Mouse (Mus musculus): ENCODE results near the gene Narfl. TPM values are rescaled to one million over a fixed set of nuclear protein-coding genes. Genes with fewer than 3 reads are reported as not detected.
"Not testable (repeated sequence)": the region's sequence is repeated elsewhere in the genome, so short reads cannot be mapped to it uniquely, and the experiment has no call there.

Narfl gene
- polyA plus RNA-seq, 2 experiments from 2014 or later, result 15.6 to 20.9 TPM

DNA sequence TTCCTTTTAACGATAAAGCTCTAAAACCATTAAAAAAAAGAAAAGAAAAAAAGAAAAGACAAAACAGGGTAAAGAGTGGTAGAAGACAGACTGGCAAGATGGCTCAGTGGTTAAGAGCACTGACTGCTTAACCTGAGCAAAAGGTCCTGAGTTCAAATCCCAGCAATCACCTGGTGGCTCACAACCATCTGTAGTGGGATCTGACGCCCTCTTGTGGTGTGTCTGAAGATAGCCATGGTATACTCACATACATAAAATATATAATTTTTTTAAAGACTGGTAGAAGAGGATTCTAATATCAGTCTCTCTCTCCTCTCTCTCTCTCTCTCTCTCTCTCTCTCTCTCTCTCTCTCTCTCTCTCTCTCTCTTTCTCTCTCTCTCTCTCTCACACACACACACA, 33.9 kb downstream of the Narfl start:
- ATAC-seq, result not testable (repeated sequence)

DNA sequence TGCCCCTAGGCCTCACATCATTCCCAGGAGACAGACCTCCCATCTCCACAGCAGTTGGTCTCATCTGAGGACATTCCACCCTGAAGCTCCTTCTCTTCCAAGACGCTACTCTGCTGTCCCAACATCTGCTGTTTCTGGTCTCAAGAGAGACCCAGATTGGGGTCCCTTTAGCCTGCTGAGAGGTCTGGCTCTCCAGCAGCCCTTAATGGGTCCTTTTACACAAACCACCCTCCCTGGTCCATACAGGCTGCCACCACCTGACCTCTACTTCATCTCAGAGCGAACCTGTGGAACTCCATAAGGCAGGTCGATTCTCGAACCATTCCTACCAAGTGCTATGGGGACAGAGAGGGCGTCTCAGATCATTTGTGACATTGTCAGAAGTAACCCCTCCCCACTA, 34.5 kb downstream of the Narfl start:
- no peak for ATAC-seq

DNA sequence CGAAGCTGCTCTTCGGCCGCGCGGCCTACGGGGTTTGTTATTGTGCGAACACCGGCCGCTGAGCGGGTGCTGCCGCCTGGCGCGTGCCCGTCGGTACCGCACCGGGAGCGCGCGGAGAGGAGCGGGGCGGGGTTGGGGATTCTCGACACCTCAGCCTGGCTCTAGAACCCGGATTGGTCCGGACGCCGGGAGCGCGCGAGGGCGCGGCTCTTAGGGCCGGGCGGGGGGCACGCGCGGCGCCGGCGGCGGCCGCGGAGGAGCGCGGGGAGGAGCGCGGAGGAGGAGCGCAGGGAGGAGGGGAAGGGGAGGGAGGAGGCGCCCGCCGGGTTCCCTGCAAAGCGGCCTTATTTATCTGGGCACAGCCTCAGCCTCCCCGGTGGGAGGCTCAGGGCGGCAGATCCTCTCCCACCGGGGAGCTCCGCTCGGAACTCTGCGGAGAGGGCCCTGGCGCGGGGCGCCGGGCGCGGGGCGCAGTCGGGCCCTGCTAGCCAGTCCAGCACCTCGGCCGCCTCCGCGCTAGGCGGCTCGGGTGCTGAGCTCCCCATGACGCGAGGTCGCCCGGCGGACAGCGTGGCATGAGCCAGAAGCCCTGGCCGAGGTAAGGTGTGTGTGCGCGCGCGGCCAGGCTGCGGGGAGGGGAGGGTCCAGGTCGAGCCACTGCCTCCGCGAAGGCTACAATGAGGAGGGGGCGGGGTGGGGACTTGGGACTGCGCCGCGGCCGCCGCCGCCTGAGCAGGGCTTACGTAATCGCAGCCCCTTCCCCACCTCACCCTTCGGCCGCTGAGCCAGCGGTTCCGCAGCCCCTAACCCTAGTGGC, 35.4 kb downstream of the Narfl start, which contains the start of gene Fbxl16:
Fbxl16 (plus strand) TSS at position 297 of the 817 bp plus-strand sequence.
- ATAC-seq, result no peak

DNA sequence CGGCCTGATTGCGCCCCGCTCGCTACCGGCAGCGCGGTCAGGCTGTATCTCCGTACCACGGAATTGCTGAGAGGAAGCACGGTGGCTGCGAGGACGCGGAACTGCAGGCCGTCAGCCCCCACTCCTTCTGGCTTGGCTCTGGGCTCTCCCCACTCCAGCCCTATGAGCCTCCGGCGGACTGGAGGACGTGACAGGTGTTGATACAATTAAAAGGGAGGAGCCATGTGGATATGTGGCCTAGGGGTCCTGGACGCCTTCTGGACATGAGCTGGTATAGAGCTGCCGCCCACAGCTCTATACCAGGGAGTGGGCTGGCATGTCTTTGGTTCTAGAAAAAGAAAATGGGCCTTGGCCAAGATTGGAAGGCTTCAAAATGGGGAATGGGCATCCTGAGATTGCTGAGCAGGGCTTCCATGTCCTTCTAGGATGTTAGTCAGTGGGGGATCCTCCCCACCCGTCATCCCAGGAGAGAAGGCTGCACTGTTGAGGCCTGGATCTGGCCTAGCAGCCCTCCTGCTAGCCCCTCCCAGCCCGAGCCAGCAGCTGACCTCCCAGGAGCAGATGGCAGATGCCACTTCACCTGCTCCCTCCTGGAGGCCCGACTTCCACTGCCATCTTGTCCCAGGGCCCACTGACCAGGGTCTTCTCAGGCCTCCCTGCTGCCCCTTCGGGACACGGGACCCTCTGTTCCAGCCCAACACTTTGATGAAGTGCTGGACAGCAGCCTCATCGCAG, 36.2 kb downstream of the Narfl start:
- no peak for ATAC-seq

DNA sequence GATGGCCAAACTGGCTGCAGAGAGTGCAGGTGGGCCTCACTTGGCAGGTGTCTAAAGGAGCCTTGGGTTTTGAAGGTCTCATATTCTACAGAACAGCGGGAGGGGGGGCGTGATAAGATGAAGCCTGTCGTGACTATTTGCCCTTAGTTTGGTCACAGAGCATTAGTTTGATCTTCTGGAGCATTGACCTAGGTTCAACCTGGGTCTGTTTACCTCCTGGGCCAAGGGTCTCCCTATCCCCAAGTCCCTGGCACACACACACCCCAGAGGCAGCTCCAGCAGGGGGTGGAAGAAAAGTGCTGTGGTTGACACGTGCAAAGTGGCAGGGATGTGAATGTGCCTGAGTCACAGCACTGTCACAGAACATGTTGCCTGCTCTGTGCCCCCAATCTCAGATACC, 37.3 kb downstream of the Narfl start:
- no peak for ATAC-seq

DNA sequence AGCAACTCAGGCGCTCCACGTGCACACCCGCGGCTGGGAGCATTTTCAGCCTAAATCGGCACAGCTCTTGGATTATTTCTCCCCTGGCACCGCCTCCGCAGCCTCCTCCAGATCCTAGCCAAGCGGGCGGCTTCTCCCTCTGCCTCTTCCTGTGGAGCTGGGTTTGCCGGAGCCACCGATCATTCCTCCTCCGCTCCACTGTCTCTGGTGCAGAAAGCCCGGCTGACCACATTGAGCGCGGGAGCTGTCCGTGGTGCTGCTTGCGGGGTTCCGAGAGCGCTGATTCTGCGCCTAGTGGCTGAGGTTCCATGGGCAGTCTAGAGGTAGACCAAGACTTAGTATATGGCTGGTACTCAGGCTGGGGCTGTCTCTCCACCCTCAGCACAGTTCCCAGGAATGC, 39.9 kb downstream of the Narfl start:
- ATAC-seq, result peak; percentile 43

DNA sequence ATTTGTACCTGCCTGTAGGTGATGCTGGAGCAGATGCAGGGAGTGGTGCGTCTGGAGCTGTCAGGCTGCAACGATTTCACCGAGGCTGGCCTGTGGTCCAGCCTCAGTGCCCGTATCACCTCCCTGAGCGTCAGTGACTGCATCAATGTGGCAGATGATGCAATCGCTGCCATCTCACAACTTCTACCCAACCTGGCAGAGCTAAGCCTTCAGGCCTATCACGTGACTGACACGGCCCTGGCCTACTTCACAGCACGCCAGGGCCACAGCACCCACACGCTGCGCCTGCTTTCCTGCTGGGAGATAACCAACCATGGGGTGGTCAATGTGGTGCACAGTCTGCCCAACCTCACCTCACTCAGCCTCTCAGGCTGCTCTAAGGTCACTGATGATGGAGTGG, 44.1 kb downstream of the Narfl start:
- ATAC-seq, result no peak

DNA sequence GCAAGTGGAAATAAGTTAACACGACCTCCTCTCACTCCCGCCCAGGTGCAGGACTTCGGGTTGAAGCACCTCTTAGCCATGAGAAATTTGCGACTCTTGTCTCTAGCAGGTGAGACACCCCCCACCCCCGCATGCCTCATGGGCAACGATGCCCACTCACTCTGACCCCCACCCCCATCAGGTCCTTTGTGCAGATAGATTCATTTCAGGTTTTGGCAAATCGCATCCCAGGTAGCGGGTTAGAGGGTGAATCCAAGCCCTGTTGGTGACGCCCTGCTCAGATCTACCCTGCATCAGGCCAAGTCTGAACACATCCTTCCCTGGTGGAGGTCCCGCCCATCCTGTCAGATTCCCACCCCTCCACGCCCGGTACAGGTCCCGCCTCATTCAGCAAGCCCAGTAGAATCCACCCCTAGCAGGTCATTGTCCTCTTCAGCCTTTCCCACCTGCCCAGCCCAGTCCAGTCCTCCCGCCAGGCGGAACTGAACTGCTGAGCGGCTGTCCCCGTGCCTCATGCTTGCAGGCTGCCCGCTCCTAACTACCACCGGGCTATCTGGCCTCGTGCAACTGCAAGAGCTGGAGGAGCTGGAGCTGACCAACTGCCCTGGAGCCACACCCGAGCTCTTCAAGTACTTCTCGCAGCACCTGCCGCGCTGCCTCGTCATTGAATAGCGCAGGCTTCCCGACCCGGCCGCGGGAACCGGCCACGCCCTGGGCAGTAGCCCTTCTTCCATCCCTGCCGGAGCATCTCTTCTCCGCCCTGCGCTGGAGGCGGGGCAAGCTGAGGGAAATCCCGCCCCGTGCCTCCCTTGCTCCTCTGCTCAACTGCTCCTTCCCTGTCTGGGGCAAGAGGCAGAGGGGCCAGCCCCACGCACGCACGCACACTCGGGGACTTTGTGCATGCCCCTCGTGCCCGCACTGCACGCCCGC, 45.5 kb downstream of the Narfl start:
- no peak for ATAC-seq

DNA sequence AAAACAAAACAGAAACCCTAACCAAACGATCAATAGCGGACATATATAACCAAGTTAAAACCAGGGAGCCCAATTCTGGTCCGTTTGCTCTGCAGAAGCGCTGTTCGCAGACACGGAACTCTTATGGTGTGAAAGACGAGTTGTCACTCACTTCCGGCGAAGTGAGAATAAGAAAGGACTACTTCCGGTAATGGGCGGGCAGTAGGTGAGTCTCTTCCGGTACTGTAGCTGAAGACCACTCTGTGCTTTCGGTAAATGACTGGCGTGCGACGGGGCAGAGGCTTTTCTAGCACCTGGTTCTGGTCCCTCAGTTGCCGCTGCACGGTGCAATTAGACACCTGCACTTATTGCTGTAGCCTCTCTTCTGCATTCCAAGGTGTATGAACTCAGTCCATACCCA, 49.9 kb downstream of the Narfl start, which contains the start of gene Wdr24:
Wdr24 (plus strand) TSS at position 176 of the 400 bp plus-strand sequence.
- ATAC-seq, result peak; percentile 94

DNA sequence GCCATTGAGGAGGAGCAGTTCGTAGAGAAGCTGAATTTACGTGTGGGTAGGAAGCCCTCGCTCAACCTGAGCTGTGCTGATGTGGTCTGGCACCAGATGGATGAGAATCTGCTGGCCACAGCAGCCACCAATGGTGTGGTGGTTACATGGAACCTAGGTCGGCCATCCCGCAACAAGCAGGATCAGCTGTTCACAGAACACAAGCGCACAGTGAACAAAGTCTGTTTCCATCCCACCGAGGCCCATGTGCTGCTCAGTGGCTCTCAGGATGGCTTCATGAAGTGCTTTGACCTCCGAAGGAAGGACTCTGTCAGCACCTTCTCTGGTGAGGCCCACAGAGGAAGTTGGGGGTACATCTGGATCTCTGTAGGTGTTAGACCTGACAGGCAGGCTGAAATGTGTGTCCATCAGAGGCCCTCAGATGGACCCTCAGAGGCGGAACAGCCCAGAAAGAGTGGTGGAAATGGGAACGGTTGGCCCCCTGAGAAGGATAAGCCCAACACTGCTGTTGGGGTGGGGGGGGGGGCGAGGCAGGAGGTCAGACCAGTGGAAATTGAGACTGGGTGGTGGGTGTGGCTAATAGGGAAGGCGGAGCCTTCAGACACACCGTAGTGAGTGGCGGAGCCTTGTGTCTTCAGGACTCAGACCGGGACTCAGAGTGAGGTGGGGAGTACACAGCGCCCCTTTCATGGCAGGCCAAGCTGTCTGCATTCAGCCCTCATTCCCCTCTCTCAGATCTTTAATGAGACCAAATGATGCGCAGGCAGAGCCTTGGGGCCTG, 51.0 kb downstream of the Narfl start:
- no peak for ATAC-seq

DNA sequence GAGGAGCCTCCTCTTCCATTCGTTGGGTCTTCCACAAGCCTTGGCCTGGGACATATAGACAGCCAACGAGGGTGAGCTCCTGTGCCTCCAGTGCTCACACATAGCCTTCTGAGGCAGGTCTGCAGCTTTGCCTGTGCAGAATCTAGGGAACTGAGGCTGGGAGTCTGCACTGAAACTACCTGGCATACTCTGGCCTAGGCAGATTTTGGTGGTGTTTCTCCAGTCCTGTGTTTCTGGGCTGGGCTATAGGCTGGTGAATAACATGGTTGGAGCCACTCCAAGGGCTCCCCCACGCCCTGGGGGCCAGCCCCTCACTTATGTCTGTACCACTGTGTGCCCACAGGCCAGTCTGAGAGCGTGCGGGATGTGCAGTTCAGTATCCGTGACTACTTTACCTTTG, 51.7 kb downstream of the Narfl start:
- no peak for ATAC-seq

DNA sequence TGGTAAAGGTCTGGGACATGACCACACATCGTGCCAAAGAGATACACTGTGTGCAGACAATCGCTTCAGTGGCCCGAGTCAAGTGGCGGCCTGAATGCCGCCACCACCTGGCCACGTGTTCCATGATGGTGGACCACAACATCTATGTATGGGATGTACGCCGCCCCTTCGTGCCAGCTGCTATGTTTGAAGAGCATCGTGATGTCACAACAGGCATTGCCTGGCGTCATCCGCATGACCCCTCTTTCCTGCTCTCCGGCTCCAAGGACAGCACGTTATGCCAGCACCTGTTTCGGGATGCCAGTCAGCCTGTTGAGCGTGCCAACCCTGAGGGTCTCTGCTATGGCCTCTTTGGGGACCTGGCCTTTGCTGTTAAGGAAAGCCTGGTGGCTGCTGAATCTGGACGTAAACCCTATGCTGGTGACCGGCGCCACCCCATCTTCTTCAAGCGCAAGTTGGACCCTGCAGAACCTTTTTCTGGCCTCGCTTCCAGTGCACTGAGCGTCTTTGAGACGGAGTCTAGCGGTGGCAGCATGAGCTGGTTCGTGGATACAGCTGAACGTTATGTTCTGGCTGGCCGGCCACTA, 52.5 kb downstream of the Narfl start:
- no peak for ATAC-seq

DNA sequence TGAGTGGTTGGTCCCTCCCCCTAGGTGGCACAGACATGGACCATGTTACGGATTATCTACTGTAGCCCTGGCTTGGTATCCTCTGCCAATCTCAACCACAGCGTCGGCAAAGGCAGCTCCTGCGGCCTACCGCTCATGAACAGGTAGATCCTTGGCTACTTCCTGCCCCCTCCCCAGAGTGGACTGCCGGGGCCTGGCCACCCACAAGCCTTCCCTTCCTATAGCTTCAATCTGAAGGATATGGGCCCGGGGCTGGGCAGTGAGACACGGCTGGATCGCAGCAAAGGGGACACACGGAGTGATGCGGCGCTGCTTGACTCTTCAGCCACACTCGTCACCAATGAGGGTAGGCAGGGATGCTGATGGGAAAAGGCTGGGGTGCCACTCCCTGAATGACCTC, 53.4 kb downstream of the Narfl start:
- ATAC-seq, result no peak

DNA sequence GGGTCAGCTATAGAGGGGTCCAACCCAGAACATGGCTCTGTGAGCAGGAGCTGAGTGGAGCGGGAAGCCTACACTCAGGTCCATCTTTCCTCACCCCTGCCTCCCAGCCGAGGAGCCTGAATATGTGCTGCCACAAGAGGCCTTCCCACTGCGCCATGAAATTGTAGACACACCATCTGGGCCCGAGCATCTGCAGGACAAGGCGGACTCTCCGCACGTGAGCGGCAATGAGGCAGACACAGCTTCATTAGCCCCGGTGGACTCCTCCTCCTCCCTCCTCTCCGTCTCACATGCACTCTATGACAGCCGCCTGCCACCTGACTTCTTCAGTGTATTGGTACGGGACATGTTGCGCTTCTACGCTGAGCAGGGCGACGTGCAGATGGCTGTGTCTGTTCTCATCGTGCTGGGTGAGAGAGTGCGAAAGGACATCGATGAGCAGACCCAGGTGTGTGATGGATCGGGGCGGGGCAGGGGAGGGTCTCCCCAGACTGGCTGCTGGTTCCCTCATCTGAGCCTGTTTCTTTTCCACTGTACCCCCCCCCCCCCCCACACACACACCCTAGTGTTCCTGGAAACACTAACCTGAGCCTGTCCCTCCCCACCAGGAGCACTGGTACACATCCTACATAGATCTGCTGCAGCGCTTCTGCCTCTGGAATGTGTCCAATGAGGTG, 54.1 kb downstream of the Narfl start:
- ATAC-seq, result no peak

DNA sequence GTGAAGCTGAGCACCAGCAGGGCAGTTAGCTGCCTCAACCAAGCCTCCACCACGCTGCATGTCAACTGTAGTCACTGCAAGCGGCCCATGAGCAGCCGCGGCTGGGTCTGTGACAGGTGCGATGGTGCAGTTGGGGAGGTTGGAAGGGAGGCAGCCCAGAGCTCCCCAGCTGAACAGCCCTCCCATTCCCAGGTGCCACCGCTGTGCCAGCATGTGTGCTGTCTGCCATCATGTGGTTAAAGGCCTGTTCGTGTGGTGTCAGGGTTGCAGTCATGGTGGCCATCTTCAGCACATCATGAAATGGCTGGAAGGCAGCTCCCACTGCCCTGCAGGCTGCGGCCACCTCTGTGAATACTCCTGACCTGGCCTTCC, 54.6 kb downstream of the Narfl start:
- no peak for ATAC-seq

DNA sequence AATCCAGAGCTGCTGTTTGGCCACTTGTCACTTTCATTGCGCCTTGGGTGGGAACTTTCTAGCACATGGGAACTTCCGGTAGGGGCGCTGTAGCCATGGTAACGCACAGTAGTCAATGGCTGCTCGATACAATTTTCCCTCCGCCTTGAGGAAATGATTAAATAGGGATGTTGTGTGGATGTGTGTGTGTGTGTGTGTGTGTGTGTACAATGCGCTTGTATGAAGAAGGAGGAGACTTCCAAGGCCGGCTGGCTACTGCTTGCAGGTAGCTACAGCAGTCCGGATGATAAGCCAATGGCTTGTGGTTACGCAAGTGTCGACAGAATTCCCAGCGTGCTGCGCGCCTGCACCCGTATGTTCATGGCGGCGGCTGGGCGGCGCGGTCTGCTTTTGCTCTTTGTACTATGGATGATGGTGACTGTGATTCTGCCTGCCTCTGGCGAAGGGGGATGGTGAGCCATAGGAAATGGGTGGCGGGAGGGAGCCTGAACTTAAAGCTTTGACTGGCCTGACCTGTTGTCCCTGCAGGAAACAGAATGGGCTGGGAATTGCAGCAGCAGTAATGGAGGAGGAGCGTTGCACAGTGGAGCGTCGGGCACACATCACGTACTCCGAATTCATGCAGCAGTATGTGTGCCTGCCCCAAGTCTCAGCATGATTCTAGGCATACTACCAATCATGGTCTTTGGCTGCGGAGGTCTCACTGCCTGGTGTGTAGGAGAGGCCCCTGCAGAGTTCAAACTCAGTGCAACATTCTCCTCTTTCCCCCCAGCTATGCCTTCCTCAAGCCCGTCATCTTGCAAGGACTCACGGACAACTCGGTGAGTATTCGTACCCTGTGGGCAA, 55.4 kb downstream of the Narfl start, which contains the start of gene Jmjd8:
Jmjd8 (plus strand) TSS at position 156 of the 846 bp plus-strand sequence.
- peak; percentile 55 for ATAC-seq

DNA sequence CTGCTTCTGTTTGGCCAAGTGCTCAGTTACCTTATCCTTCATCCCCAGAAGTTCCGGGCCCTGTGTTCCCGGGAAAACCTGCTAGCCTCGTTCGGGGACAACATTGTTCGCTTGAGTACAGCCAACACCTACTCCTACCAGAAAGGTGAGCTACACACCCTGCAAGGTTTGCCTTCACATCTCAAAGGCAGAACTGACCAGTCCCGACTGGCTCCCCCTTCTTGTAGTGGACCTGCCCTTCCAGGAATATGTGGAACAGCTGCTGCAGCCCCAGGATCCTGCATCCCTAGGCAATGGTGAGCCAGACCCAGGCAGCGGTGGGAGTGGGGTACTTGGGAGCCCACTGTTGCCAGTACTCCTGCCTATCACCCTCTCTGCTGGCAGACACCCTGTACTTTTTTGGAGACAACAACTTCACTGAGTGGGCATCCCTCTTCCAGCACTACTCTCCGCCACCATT, 56.0 kb downstream of the Narfl start:
- ATAC-seq, result no peak

DNA sequence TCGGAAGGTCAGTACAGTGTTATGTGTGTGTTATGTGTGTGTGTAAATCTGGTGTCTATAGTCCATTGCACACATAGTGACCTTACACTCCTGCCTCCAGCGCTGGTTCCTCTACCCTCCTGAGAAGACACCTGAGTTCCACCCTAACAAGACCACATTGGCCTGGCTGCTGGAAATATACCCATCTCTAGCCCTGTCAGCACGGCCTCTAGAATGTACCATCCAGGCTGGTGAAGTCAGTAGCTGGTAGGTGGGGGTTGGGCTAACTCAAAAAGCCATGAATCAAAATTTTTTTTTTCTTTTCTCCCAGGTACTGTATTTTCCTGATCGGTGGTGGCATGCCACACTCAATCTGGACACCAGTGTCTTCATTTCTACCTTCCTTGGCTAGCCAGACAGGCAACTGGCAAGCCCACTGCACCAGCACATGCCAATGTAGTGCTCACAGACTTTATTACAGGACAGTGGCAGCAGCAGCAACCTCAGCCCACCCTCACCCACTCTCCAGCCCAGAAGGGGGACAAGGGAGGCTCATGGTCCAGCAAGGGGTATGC, 56.7 kb downstream of the Narfl start:
- ATAC-seq, result no peak

DNA sequence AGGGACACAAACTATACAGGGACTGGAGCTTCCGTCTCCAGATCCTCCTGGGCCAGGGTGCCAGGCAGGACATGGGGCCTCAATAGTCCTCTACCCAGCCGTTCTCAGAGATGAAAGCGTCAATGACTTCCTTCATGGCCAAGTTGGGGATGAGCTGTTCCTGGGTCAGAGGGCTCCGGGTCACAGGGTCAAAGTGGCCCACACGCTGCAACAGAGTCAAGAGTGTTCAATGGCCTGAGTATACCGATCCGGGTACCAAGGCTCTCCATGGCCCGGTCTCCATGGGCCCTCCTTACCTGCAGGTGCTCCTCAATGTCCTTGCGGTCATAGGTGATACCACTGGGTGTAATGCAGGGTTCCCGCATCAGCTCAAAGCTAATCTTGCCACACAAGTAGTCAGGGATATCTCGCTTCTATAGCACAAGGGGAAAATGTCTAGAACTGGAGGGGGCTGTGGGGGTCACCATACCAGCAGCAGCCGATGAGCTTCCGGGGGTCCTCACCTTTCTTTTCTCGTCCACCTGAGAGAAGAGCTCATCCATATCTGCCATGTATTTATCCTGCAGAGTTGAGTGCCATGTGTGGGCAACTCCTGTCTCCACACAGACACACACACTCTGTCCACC, 57.3 kb downstream of the Narfl start:
- no peak for ATAC-seq

All from activated CD4-positive, CD25-positive, alpha-beta regulatory T cell, adult 4 months (primary cell).